Mouse (Mus musculus): ENCODE results near the gene Sp1.
A peak's percentile ranks its signal among the peaks of the same experiment; 100 is the strongest.

The Sp1 gene

DNA sequence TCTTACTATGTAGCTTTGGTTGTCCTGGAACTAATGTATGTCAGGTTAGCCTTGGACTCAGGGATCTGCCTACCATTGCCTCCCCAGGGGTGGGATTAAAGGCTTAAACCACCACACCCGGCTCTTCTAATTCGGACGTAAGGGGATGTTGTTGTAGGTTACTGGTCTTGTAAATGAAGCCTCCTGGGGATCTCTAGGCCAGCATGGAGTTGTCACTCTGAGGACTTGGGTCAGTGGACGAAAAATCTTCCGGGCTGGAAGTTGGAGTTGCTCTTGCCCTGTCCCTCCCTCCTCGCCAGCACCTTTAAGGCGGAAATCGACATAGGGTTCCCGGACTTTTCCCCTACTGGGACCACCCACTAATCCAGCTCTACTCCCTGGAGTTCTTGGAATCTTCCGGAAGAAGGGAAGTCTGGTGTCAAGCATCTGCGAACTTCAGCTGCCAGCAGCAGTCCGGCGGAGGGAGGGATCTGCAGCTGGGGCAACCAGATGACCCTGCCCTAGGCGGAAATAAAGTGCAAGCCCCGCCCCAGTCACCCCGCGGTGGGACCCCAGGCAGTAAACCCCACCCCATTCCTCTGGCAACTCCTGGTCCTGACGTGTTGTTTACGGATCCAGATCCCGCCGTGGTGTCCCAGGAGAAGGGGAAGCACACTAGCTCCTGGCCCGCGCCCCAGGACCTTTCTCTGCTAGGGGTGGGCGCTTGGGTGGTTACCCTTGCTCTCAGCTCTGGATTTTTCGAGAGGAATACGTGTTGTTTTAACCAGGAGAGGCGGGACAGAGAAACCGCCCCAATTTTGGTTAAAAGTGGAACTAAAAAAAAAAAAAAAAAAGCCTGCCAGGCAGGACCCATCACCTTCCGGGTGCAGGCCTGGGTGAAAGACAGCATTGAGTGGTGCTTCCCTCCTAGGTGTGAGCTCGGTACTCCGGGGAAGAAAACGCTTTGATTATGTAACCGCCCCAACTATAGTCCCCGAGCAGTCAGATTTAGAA lies 6.4 kb upstream of the Sp1 start:
- DNase-seq (ENCODE audit: low spot score in 2 of 2), result peak; percentile 51 to 55

DNA sequence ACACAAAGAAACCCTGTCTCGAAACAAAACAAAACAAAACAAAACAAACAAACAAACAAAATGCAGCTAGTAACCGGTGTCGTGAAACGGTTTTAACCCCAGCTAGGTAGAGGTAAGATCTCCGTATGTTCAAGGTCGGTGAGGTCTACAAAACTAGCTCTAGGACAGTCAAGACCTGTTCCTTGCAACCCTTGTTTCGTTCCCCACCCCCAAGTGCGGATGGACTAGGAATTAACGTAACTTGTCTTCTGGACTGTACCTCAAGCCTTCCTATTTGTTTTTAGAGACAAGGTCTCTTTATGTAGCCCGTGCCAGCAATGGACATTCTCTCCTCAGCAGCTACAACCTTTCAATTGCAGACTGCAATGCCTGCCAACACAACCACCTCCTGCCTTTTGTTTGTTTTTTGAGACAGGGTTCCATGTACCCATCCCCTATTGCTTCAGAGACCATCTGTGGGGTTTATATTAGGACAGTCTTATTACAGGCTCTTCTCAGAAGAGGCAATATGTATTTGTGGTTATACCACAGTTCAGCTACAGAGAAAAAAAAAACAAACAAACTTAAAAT lies 5.4 kb upstream of the Sp1 start:
- DNase-seq (ENCODE audit: low spot score in 2 of 2), result no peak

DNA sequence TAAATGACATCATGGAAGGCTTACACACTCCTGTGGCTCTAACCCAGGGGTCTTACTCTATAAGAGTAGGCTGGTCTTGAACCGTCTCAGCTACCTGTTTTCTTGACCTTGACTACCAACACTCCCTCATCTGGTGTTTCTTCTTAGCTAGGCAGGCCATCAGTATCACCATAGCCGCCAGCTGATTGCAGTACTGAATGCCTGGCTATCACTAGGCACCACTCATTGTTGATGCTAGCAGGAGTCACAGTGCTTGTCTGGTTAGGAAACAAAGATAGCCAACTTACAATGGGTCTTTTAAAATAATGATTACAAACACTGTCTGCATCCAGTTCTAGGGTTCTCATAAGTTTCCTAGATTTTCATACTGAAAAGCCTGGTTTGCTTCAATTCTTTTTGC lies 4.7 kb upstream of the Sp1 start:
- DNase-seq (ENCODE audit: low spot score in 2 of 2), result no peak

DNA sequence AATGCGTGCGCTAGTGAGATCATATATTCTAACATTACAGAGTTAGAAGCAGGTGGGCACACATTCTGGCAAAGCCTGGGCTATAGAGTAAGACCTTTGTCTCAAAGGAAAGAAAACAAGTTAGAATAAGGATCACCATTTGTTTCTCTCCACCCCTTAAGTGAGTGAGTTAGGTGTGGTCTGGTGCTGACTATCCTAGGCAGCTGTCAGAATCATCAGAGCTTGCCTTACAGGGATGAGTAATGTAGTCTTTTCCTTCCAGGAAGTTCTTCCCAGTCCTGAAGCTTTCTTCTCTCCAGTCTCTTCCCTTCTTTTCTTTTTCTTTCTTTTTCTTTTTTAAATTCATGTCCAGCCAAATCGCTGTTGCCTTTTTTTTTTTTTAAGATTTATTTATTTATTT lies 3.7 kb upstream of the Sp1 start:
- no peak for DNase-seq (ENCODE audit: low spot score in 2 of 2)

DNA sequence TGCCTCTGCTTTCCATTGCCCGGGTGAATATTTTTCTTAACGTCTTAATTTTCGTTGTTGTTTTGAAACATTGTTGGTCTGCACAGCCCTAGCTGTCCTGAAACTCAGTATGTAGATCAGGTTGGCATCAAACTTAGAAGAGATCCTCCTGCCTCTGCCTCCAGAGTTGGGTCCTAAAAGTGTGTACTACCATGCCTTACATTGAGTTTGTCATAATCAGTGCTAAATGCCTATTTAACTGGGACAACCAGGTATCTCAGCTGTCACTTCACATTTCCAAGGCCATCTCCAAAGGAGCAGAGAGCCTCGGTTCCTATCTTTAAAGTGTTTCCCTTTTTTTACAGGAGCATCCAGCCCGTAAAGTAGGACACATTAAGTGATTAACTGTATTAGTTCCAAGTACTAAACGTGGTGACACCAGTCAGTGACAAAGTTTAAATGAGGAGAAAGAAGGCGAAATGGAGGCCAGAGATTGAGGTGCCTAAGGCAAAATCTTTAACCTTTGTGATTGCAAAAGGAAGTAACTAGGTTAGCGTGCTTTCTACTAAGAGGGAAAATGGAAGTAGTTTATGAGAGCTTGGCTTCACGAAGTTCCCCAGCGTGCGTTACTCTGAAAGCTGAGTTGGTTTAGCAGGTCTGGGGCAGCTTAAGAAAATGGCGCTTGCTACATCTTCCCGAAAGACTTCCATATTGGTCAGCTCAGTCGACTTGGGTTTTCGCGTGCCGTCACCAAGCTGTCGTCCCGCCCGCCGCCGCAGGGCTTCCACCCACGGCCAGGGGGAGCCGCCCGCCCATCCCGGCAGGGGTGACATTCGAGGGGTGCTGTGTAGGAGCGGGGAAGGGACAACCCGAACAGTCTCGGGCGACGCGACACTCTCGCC lies 1.1 kb upstream of the Sp1 start:
- DNase-seq (ENCODE audit: low spot score in 2 of 2), result no peak

DNA sequence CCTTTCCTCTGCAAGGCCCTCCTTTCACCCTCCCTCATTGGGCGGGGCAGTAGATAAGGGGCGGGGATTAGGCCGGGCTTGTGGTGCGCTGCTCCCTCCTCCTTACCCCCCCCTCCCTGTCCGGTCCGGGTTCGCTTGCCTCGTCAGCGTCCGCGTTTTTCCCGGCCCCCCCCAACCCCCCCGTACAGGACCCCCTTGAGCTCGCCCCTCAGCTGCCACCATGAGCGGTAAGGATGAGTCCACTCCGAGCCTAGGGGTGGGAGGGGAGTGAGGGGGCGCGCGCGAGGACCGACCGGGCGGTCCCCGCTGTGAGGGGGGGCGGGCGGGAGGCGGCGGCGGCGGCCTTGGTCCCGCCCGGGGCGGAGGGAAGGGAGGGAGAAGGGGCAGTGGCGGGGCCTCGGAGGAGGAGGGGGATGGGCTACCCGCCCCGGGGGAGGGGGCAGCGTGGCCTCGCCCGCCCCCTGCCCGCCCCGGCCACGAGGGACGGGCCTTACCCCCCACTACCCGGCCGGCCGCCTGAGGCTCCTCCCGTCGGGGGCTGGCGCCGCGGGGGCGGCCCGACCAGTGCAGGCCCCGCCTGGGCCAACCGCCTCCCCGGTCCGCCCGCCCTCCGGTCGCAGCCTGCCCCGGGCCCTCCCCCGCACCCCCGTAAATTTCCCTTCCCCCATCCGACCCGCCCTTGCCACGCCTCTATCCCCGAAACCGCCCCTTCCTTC lies 411 bp downstream of the Sp1 start:
- peak; percentile 38 to 44 for DNase-seq (ENCODE audit: low spot score in 2 of 2)

DNA sequence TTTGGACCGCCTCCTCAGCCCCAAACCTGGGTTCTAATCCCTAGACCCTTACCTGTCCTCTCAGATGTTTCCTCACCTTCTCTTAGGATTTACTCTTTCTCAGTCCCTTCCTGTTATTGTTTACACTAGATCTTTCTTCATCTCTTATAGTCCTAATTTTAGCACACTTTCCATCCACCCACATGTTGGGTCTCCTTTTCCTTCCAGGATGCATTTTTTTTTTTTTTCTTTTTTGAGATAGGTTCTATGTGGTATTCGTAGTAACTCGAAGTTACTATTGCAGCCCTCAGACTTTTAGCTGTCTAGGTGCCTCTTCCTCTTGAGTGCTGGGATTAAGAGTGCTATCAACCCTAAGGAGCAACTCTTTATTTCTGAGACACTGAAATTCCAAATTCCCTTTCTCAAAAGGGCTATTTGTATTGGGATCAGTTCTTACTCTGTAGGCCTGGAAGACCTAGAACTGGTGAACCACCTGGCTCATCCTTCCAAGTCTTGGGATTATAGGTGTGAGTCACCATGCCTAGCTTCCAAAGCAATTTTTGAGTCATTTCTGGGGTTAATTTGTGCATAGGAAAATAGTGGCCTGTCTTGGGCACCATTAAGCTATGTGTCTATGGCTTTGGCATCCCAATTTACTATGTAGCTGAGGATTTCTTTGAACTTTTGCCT lies 1.1 kb downstream of the Sp1 start:
- DNase-seq (ENCODE audit: low spot score in 2 of 2), result no peak

DNA sequence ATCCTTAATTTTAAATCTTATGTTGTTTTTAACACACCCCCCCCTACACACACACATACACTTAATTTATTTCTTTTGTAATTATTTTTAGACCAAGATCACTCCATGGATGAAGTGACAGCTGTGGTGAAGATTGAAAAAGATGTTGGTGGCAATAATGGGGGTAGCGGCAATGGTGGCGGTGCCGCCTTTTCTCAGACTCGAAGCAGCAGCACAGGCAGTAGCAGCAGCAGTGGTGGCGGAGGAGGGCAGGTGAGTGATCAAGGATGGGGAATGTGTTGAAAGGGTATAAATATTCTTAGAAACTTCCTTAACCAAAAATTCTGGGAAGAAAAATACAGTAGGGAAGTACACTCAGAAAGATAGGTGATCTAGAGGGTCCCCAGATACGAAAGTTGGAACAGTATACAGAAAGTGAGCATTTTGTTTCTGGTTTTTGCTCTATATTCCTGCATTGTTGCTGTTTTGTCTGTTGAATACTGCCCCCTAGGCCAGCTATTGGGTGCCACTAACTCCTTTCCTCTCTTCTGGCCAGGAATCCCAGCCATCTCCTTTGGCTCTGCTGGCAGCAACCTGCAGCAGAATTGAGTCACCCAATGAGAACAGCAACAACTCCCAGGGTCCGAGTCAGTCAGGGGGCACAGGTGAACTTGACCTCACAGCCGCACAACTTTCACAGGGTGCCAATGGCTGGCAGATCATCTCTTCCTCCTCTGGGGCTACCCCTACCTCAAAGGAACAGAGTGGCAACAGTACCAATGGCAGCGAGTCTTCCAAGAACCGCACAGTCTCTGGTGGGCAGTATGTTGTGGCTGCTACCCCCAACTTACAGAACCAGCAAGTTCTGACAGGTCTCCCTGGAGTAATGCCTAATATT lies 2.0 kb downstream of the Sp1 start:
- no peak for DNase-seq (ENCODE audit: low spot score in 2 of 2)

DNA sequence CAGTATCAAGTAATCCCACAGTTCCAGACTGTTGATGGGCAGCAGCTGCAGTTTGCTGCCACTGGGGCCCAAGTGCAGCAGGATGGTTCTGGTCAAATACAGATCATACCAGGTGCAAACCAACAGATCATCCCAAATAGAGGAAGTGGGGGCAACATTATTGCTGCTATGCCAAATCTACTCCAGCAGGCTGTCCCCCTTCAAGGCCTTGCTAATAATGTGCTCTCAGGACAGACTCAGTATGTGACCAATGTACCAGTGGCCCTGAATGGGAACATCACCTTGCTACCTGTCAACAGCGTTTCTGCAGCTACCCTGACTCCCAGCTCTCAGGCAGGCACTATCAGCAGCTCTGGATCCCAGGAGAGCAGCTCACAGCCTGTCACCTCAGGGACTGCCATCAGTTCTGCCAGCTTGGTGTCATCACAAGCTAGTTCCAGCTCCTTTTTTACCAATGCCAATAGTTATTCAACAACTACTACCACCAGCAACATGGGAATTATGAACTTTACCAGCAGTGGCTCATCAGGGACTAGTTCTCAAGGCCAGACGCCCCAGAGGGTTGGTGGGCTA lies 2.7 kb downstream of the Sp1 start:
- DNase-seq (ENCODE audit: low spot score in 2 of 2), result no peak

DNA sequence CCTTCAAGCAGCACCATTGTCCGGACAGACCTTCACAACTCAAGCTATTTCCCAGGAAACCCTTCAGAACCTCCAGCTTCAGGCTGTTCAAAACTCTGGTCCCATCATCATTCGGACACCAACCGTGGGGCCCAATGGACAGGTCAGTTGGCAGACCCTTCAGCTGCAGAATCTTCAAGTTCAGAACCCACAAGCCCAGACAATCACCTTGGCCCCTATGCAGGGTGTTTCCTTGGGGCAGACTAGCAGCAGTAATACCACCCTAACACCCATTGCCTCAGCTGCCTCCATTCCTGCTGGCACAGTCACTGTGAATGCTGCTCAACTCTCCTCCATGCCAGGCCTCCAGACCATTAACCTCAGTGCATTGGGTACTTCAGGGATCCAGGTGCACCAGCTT lies 3.3 kb downstream of the Sp1 start:
- no peak for DNase-seq (ENCODE audit: low spot score in 2 of 2)

DNA sequence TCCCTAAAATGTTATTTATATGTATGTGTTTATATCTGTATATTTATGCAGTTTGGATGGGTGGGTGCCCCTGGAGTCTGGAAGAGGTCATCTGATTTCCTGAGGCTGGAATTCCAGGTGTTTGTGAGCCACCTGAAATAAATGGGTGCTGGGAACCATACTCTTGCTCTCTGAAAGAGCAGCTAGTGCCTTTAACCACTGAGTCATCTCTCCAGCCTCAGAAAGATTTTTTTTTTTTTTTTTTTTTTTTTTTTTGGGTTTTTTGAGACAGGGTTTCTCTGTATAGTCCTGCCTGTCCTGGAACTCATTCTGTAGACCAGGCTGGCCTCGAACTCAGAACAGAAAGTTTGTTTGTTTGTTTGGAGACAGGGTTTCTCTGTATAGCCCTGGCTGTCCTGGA lies 5.1 kb downstream of the Sp1 start:
- DNase-seq (ENCODE audit: low spot score in 2 of 2), result no peak

DNA sequence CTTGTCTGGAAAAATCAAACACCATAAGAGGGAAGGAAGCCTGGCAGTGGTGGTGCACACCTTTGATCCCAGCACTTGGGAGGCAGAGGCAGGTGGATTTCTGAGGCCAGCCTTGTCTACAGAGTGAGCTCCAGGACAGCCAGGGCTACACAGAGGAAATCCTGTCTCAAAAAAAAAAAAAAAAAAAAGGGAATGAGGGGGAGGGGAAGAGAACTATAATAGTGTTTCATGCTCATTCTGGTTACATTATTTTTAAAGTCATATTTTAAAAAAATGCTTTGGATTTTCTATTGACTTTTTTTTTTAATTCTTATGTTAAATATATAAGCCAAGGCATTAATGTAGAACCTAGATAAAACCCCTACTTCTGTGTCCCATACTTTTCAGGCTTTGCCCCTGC lies 7.7 kb downstream of the Sp1 start:
- DNase-seq (ENCODE audit: low spot score in 2 of 2), result no peak

DNA sequence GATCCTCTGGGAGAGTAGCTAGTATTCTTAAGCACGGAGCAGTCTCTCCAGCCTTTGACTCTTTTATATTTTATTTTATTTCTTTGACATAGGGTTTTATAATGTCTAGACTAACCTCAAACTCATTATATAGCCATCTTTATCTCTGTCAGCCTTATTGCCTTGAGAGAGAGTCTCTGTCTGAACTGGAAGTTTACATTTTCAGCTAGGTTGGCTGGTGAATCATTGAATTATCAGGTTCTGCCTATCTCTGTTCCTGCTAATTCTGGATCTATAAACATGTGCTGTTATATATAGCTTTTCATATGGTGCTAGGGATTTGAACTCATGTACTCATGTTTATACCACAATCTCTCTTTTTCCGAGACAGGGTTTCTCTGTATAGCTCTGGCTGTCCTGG lies 11.6 kb downstream of the Sp1 start:
- no peak for DNase-seq (ENCODE audit: low spot score in 2 of 2)

DNA sequence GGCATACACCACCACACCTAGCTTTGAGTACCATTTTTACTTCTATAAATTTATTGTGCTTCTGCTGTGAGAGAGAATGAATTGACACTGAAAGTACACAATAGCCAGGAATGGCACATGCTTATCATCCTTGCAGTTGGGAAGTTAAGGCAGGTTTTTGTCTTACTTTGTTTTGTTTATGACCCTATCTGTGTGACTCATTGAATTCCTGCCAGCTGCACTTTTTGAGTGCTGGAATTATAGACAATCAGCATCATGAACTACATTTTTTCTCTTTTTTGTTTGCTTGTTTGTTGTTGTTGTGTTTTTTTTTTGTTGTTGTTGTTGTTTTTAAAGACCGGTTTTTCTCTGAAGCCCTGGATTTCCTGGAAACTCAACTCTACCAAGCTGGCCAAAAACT lies 15.0 kb downstream of the Sp1 start:
- no peak for DNase-seq (ENCODE audit: low spot score in 2 of 2)

DNA sequence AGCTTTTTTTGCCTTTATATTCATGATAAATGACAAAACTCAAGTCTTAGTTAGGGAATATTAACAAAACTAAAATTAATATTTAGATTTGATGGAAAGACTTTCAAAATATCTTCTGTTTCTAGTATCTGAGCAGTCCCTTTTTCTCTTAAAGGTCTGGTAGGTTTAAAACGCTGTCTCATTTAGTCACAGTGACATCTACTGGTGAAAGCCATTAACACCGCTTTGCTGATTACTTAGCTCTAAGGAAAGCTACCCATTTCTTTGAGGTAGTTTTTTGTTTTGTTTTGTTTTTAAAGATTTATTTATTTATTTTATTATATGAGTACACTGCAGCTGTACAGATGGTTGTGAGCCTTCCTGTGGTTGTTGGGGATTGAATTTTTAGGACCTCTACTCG lies 15.5 kb downstream of the Sp1 start:
- DNase-seq (ENCODE audit: low spot score in 2 of 2), result no peak

DNA sequence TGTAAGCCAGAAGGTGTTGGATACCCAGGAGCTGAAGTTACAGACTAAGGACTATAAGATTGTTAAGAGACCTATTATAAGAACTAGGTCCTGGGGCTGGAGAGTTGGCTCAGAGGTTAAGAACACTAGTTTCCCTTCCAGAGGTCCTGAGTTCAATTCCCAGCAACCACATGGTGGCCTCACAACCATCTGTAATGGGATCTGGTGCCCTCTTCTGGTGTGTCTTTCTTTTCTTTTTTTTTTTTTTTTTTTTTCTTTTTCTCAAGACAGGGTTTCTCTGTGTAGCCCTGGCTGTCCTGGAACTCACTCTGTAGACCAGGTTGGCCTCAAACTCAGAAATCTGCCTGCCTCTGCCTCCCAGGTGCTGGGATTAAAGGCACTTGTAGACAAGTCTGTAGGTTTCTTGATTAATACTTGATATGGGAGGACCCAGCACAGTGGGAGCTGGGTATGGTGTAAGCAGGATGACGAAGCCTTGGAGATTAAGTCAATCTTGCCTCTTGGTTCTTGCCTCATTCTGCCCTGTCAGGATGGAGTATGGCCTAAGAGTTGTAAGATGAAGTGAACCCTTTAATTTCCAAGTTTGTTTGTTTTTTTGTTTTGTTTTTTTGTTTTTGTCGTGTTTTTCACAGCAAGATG lies 17.8 kb downstream of the Sp1 start:
- no peak for DNase-seq (ENCODE audit: low spot score in 2 of 2)

DNA sequence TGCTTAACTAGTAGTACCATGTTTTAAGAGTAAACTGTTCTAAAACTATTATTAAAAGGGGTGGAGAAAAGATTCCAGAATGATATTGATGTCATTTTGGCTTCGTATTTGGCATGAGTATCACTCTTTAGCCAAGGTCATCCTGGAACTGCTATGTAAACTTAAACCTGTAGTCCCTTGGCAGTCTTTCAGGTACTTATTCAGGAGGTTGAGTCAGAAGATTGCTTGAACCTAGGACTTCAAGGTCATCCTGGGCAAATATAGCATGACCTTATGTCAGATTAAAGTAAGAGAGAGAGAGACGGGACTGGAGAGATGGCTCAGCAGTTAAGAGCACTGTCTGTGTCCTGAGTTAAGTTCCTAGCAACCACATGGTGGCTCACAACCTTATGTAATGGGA lies 18.7 kb downstream of the Sp1 start:
- DNase-seq (ENCODE audit: low spot score in 2 of 2), result no peak

DNA sequence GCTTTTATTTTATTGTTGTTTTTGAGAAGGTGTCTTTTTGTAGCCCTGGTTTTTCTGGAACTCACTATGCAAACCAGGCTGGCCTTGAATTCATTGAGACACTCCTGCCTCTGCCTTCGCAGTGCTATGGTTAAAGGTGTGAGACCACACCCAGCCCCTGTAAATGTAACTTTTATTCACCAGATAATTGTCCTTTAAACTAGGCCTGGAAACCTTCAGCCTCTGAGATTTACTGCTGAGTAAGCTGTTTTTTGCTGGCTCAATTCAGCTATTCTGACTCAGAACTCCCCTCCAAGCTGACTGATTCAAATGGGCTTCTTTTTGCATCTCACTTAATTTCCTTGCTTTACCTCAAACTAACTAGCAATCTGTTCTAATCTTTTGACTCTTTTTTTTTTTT lies 21.0 kb downstream of the Sp1 start:
- DNase-seq (ENCODE audit: low spot score in 2 of 2), result no peak

DNA sequence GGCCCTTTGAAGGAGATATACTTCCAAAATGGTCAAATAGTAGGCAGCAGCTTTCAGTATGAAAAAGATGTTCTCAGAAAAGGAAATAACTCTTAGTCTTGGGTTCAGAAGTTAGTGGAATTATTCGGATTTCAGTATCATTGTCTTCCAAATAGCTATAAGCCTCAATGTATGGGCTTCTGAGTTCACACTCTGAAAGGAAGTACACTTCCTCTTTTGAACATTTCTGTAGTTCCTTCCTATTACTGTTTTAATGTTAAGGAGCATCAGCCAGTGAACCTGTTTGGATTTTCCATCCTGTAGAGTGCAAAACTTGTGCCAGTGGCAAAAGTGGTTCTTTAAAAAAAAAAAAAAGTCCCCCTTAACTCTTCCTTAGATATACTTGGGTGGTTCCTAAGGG lies 26.1 kb downstream of the Sp1 start:
- DNase-seq (ENCODE audit: low spot score in 2 of 2), result no peak

Data from frontal cortex, postnatal 14 days (tissue).